Mouse (Mus musculus) embryonic facial prominence, embryonic 14.5 days (tissue): Measurements from ENCODE around the gene Vmn1r191. TPM values are rescaled to one million over a fixed set of nuclear protein-coding genes. Genes with fewer than 3 reads are reported as not detected.

ENCODE experiments used
- microRNA-seq: library from miRNA; unstranded; fragments of <30 nt; microRNA quantifications from one replicate; pipeline ENCODE4, GENCODE M21; 2016; ENCODE audit warnings: borderline number of aligned reads
- polyA plus RNA-seq: library from polyadenylated mRNA; unstranded; fragments of >200 nt; fragmentation: Nextera tagmentation; extraction: Ambion mirVana; gene quantifications from 2 replicates; pipeline ENCODE4 v1.2.1, GENCODE M21; 2014

Vmn1r191 gene
- polyA plus RNA-seq, 1 experiment from 2014 or later = not detected

Small RNAs within 50 kb of the gene (microRNA-seq; reads per million reads assigned to microRNA genes)
- not detected for gene Gm23282
- not detected for gene Gm25084

Other genes starting within 250 kb of the Vmn1r191 start
- 7.6 and 8.9 TPM in 2 replicates for gene Zfp184, start 238.9 kb downstream of the Vmn1r191 start, polyA plus RNA-seq
- gene Pom121l2, start 202.8 kb downstream of the Vmn1r191 start, polyA plus RNA-seq = 0.11 and 0.13 TPM in 2 replicates
- 0.70 and 0.83 TPM in 2 replicates for gene Prss16, start 174.2 kb downstream of the Vmn1r191 start, polyA plus RNA-seq
- 13.1 TPM in 1 of 2 replicates, not detected in the other for gene Hist1h2ah, start 148.4 kb downstream of the Vmn1r191 start, polyA plus RNA-seq
- gene Hist1h2bk, start 148.1 kb downstream of the Vmn1r191 start, polyA plus RNA-seq = 3.9 and 6.6 TPM in 2 replicates
- 11.8 and 13.3 TPM in 2 replicates for gene Hist1h4i, start 142.6 kb downstream of the Vmn1r191 start, polyA plus RNA-seq
- 24.9 and 28.8 TPM in 2 replicates for gene Hist1h2ag, start 141.0 kb downstream of the Vmn1r191 start, polyA plus RNA-seq
- gene Hist1h2bj, start 140.8 kb downstream of the Vmn1r191 start, polyA plus RNA-seq = 3.4 and 7.4 TPM in 2 replicates
- not detected in 2 replicates for gene Vmn1r188, start 99.5 kb downstream of the Vmn1r191 start, polyA plus RNA-seq
- 0.10 TPM in 1 of 2 replicates, not detected in the other for gene Vmn1r189, start 78.1 kb downstream of the Vmn1r191 start, polyA plus RNA-seq
- not detected in 2 replicates for gene Vmn1r192, start 7.2 kb upstream of the Vmn1r191 start, polyA plus RNA-seq
- not detected in 2 replicates for gene Vmn1r193, start 39.2 kb upstream of the Vmn1r191 start, polyA plus RNA-seq
- gene Vmn1r194, start 60.2 kb upstream of the Vmn1r191 start, polyA plus RNA-seq = not detected in 2 replicates
- gene Vmn1r195, start 86.6 kb upstream of the Vmn1r191 start, polyA plus RNA-seq = not detected in 2 replicates
- not detected in 2 replicates for gene Vmn1r196, start 106.0 kb upstream of the Vmn1r191 start, polyA plus RNA-seq
- gene Vmn1r197, start 140.6 kb upstream of the Vmn1r191 start, polyA plus RNA-seq = 0.26 TPM in 1 of 2 replicates, not detected in the other
- gene Vmn1r198, start 166.4 kb upstream of the Vmn1r191 start, polyA plus RNA-seq = not detected in 2 replicates
- gene Vmn1r199, start 195.8 kb upstream of the Vmn1r191 start, polyA plus RNA-seq = not detected in 2 replicates
- 0.04 TPM in 1 of 2 replicates, not detected in the other for gene Vmn1r200, start 206.4 kb upstream of the Vmn1r191 start, polyA plus RNA-seq